In genomic region chr2:25480541-25480940, GRCm38 (mm10) we compare ENCODE assay signal across 34 mouse cellular contexts. TPM values are rescaled to one million over a fixed set of nuclear protein-coding genes. Genes with fewer than 3 reads are reported as not detected.
DNase-seq lines count a peak whose midpoint lies in the region; ATAC-seq and TF ChIP-seq lines count a peak whose summit lies in the region.
"Had no signal": no experiment of that assay in that cellular context is flagged by ENCODE, and none has a peak within 500 bp of the region (broad histone marks: within the 10 kb centered on the region; RNA-seq: fewer than 3 reads in every experiment).

No protein-coding gene starts in this region.

- no peak overlapping the region for H3K4me2 ChIP-seq in limb, embryonic 15.5 days
- no peak overlapping the region for H3K4me2 ChIP-seq in stomach, postnatal 0 days (replicated peaks; ENCODE audit: low read depth)
- H3K4me2 ChIP-seq: embryonic facial prominence, embryonic 13.5 days; forebrain, embryonic 12.5 days; forebrain, embryonic 15.5 days; heart, embryonic 13.5 days; hindbrain, embryonic 12.5 days; hindbrain, embryonic 15.5 days had no signal

- TF ChIP-seq EP300 in MEL (IDR thresholded peaks at IDR 0.05; ENCODE audit: low read depth in 1 of 2, low read length in 2 of 2), result no peak
- no peak for TF ChIP-seq EP300 in stomach, postnatal 0 days (optimal IDR thresholded peaks at IDR 0.05)

- WGBS in limb, embryonic 15.5 days, result 85% methylated on average over 1 of the region's 1 CpGs
- WGBS in limb, embryonic 10.5 days, result 97% methylated on average over 1 of the region's 1 CpGs
- WGBS in stomach, postnatal 0 days, result 83% methylated on average over 1 of the region's 1 CpGs
- 93% methylated on average over 1 of the region's 1 CpGs for WGBS in cerebellum, adult 2 months

- no peak for TF ChIP-seq POLR2A in MEL (IDR thresholded peaks at IDR 0.05; ENCODE audit: control insufficient read depth in 1 of 2, insufficient read depth in 1 of 2, low read depth in 1 of 2, low read length in 2 of 2, poor library complexity in 1 of 2)
- TF ChIP-seq POLR2A in cerebellum, adult 2 months (IDR thresholded peaks at IDR 0.05; ENCODE audit: borderline replicate concordance, insufficient read depth, low read length), result no peak

- TF ChIP-seq CTCF in MEL (IDR thresholded peaks at IDR 0.05 in 2 of 3, conservative IDR thresholded peaks at IDR 0.05 in 1 of 3; ENCODE audit: control insufficient read depth in 1 of 3, insufficient read depth in 1 of 3, low read depth in 2 of 3, low read length in 3 of 3, poor library complexity in 1 of 3, severe bottlenecking in 1 of 3), result no peak
- no peak for TF ChIP-seq CTCF in stomach, postnatal 0 days (IDR thresholded peaks at IDR 0.05; ENCODE audit: low read depth)
- no peak for TF ChIP-seq CTCF in cerebellum, adult 2 months (IDR thresholded peaks at IDR 0.05; ENCODE audit: borderline replicate concordance, insufficient read depth, low read depth, low read length)

- no peaks in the 10 kb centered on the region for H3K4me1 ChIP-seq in limb, embryonic 15.5 days
- 0 out of 2 replicates have a peak, but pooled peaks cover 7% of the 10 kb centered on the region for H3K4me1 ChIP-seq in limb, embryonic 10.5 days
- H3K4me1 ChIP-seq in MEL (ENCODE audit: control insufficient read depth in 1 of 2, insufficient read depth in 2 of 2, low read length in 2 of 2), result no peaks in the 10 kb centered on the region
- H3K4me1 ChIP-seq in stomach, postnatal 0 days (replicated peaks; ENCODE audit: control insufficient read depth, insufficient read depth), result peaks cover 2% of the 10 kb centered on the region; the same call in 1 of the 2 replicates
- H3K4me1 ChIP-seq in cerebellum, adult 2 months (ENCODE audit: control insufficient read depth, insufficient read depth, low read length), result peaks cover 58% of the 10 kb centered on the region
- H3K4me1 ChIP-seq: embryonic facial prominence, embryonic 10.5 days; embryonic facial prominence, embryonic 13.5 days; forebrain, embryonic 12.5 days; forebrain, embryonic 15.5 days; heart, embryonic 10.5 days; heart, embryonic 13.5 days; hindbrain, embryonic 12.5 days; hindbrain, embryonic 15.5 days had no signal

- no peak for DNase-seq in limb, embryonic 10.5 days (ENCODE audit: low spot score)
- DNase-seq in MEL (ENCODE audit: low read depth, low spot score), result peak; percentile 27
- DNase-seq in stomach, postnatal 0 days (ENCODE audit: low spot score), result no peak
- DNase-seq in urinary bladder, adult 2 months (ENCODE audit: low spot score), result no peak
- no peak for DNase-seq in cerebellum, adult 2 months
- no peak for DNase-seq in spleen, postnatal 14 days (ENCODE audit: low spot score in 2 of 2)
- DNase-seq: adrenal gland, adult 8-10 months; adrenal gland, postnatal 25 days; B cell, adult 2 months; cerebellum, adult 11-12 months; cerebellum, adult 9-10 months; cerebellum, postnatal 25 days; embryo, embryonic 11 days; gastrocnemius, postnatal 25 days; heart, adult 2 months; heart, postnatal 14 days; heart, postnatal 4 days had no signal

- H3K4me3 ChIP-seq in limb, embryonic 15.5 days, result no peak overlapping the region
- no peak overlapping the region for H3K4me3 ChIP-seq in limb, embryonic 10.5 days
- no peak overlapping the region for H3K4me3 ChIP-seq in MEL (ENCODE audit: control insufficient read depth in 1 of 2, insufficient read depth in 1 of 2, low read depth in 2 of 2, low read length in 2 of 2)
- no peak overlapping the region for H3K4me3 ChIP-seq in stomach, postnatal 0 days (ENCODE audit: low read depth, low read length)
- H3K4me3 ChIP-seq in cerebellum, adult 2 months (replicated peaks; ENCODE audit: insufficient read depth, low read depth, low read length), result no peak overlapping the region
- H3K4me3 ChIP-seq: embryonic facial prominence, embryonic 10.5 days; embryonic facial prominence, embryonic 13.5 days; erythroblast, embryonic 14.5 days; forebrain, embryonic 12.5 days; forebrain, embryonic 15.5 days; heart, adult 2 months; heart, embryonic 10.5 days; heart, embryonic 13.5 days; hindbrain, embryonic 12.5 days; hindbrain, embryonic 15.5 days had no signal

- no peak overlapping the region for H3K9ac ChIP-seq in limb, embryonic 15.5 days
- H3K9ac ChIP-seq in MEL (ENCODE audit: control insufficient read depth, low read depth, low read length, poor library complexity, severe bottlenecking), result no peak overlapping the region
- no peak overlapping the region for H3K9ac ChIP-seq in stomach, postnatal 0 days (ENCODE audit: low read length)
- H3K9ac ChIP-seq: embryonic facial prominence, embryonic 13.5 days; forebrain, embryonic 12.5 days; forebrain, embryonic 15.5 days; heart, embryonic 13.5 days; hindbrain, embryonic 12.5 days; hindbrain, embryonic 15.5 days had no signal

- H3K27me3 ChIP-seq in limb, embryonic 15.5 days, result no peaks in the 10 kb centered on the region
- H3K27me3 ChIP-seq in limb, embryonic 10.5 days (ENCODE audit: low read depth, poor library complexity, severe bottlenecking), result no peaks in the 10 kb centered on the region
- H3K27me3 ChIP-seq in MEL (ENCODE audit: control insufficient read depth in 1 of 2, insufficient read depth in 2 of 2, low read length in 2 of 2), result no peaks in the 10 kb centered on the region; a peak in 1 of 4 replicates
- no peaks in the 10 kb centered on the region for H3K27me3 ChIP-seq in stomach, postnatal 0 days (ENCODE audit: control insufficient read depth, insufficient read depth, low read length)
- H3K27me3 ChIP-seq in cerebellum, adult 2 months (ENCODE audit: control insufficient read depth, insufficient read depth, low read length), result no peaks in the 10 kb centered on the region
- H3K27me3 ChIP-seq: embryonic facial prominence, embryonic 13.5 days; forebrain, embryonic 15.5 days; hindbrain, embryonic 15.5 days had no signal

- H3K79me2 ChIP-seq in MEL (ENCODE audit: control insufficient read depth, insufficient read depth, low read length, poor library complexity), result no peaks in the 10 kb centered on the region

- peak overlapping the region; percentile 48; the same call in 1 of the 2 replicates for H3K27ac ChIP-seq in limb, embryonic 15.5 days
- no peak overlapping the region for H3K27ac ChIP-seq in limb, embryonic 10.5 days
- no peak overlapping the region for H3K27ac ChIP-seq in MEL (ENCODE audit: control insufficient read depth, low read depth, low read length)
- peak overlapping the region; percentile 84 for H3K27ac ChIP-seq in stomach, postnatal 0 days (replicated peaks)
- no peak overlapping the region for H3K27ac ChIP-seq in cerebellum, adult 2 months (ENCODE audit: insufficient read depth, low read length)
- H3K27ac ChIP-seq: embryonic facial prominence, embryonic 10.5 days; embryonic facial prominence, embryonic 13.5 days; forebrain, embryonic 12.5 days; forebrain, embryonic 15.5 days; heart, adult 2 months; heart, embryonic 10.5 days; heart, embryonic 13.5 days; hindbrain, embryonic 12.5 days; hindbrain, embryonic 15.5 days had no signal

- no peak for ATAC-seq in limb, embryonic 15.5 days (ENCODE audit: insufficient number of reproducible peaks, low FRiP score, low TSS enrichment, low read depth)
- ATAC-seq in megakaryocyte progenitor cell, adult 5-6 weeks (replicated peaks; ENCODE audit: poor library complexity), result peak; percentile 60
- ATAC-seq in stomach, postnatal 0 days (ENCODE audit: low FRiP score, low TSS enrichment), result no peak
- ATAC-seq: forebrain, embryonic 15.5 days had no signal

- TF ChIP-seq RAD21 in MEL (IDR thresholded peaks at IDR 0.05; ENCODE audit: low read depth, low read length), result no peak

- H3K9me3 ChIP-seq in limb, embryonic 15.5 days, result no peaks in the 10 kb centered on the region
- no peaks in the 10 kb centered on the region for H3K9me3 ChIP-seq in limb, embryonic 10.5 days (replicated peaks)
- H3K9me3 ChIP-seq in MEL (replicated peaks; ENCODE audit: insufficient read depth, low read length), result no peaks in the 10 kb centered on the region
- H3K9me3 ChIP-seq in stomach, postnatal 0 days (ENCODE audit: control insufficient read depth, low read length), result no peaks in the 10 kb centered on the region
- H3K9me3 ChIP-seq: embryonic facial prominence, embryonic 10.5 days; embryonic facial prominence, embryonic 13.5 days; forebrain, embryonic 12.5 days; forebrain, embryonic 15.5 days; G1E; heart, embryonic 10.5 days; heart, embryonic 13.5 days; hindbrain, embryonic 12.5 days; hindbrain, embryonic 15.5 days had no signal

- H3K36me3 ChIP-seq in limb, embryonic 15.5 days, result no peaks in the 10 kb centered on the region
- H3K36me3 ChIP-seq in limb, embryonic 10.5 days, result no peaks in the 10 kb centered on the region
- no peaks in the 10 kb centered on the region for H3K36me3 ChIP-seq in MEL (ENCODE audit: control insufficient read depth in 1 of 2, insufficient read depth in 2 of 2, low read length in 2 of 2)
- H3K36me3 ChIP-seq in stomach, postnatal 0 days (ENCODE audit: control insufficient read depth, insufficient read depth, low read length), result no peaks in the 10 kb centered on the region
- H3K36me3 ChIP-seq: embryonic facial prominence, embryonic 10.5 days; embryonic facial prominence, embryonic 13.5 days; forebrain, embryonic 12.5 days; forebrain, embryonic 15.5 days; G1E; heart, embryonic 10.5 days; heart, embryonic 13.5 days; hindbrain, embryonic 12.5 days; hindbrain, embryonic 15.5 days had no signal

RNA-seq across cellular contexts. Expression of gene Ptgds, which starts 10.7 kb away (rescaled TPM):
- 4.1 and 9.1 TPM in 2 replicates for polyA plus RNA-seq in limb, embryonic 15.5 days (2015; fragmentation: Nextera tagmentation; extraction: Ambion mirVana)
- not detected in 2 replicates for polyA plus RNA-seq in limb, embryonic 10.5 days (2016; fragmentation: Nextera tagmentation; extraction: Ambion mirVana)
- total RNA-seq in MEL (2012; rRNA removed), result not detected in 2 replicates
- not detected for polyA plus RNA-seq in MEL (2012; ENCODE audit: insufficient read depth in 1 of 2, insufficient read length in 2 of 2, low read depth in 1 of 2, low replicate concordance in 2 of 2, missing spikeins in 1 of 2)
- total RNA-seq in megakaryocyte progenitor cell, adult 5-6 weeks (2015), result 0.42 TPM in 1 of 2 replicates, not detected in the other
- total RNA-seq in megakaryocyte progenitor cell, adult 5-6 weeks (2017), result not detected in 2 replicates
- polyA plus RNA-seq in stomach, postnatal 0 days (2015; fragmentation: Nextera tagmentation; extraction: Ambion mirVana), result 4.7 and 5.2 TPM in 2 replicates
- 0.38 and 0.74 TPM in 2 replicates for polyA plus RNA-seq in urinary bladder, adult 2 months (2012; rRNA removed)
- 2,130 and 2,485 TPM in 2 replicates for polyA plus RNA-seq in cerebellum, adult 2 months (2012; rRNA removed)
- total RNA-seq: gastrocnemius, adult 8-10 months; gastrocnemius, postnatal 25 days had no signal
- polyA plus RNA-seq: embryonic facial prominence, embryonic 10.5 days; erythroblast, embryonic 14.5 days; G1E had no signal

RNA-seq across cellular contexts. Expression of gene Lcn12, which starts 13.2 kb away (rescaled TPM):
- polyA plus RNA-seq in limb, embryonic 15.5 days (2015; fragmentation: Nextera tagmentation; extraction: Ambion mirVana), result not detected in 2 replicates
- not detected in 2 replicates for polyA plus RNA-seq in limb, embryonic 10.5 days (2016; fragmentation: Nextera tagmentation; extraction: Ambion mirVana)
- not detected in 2 replicates for total RNA-seq in MEL (2012; rRNA removed)
- polyA plus RNA-seq in MEL (2012; ENCODE audit: insufficient read depth in 1 of 2, insufficient read length in 2 of 2, low read depth in 1 of 2, low replicate concordance in 2 of 2, missing spikeins in 1 of 2), result not detected
- 0.27 TPM in 1 of 2 replicates, not detected in the other for total RNA-seq in megakaryocyte progenitor cell, adult 5-6 weeks (2015)
- not detected in 2 replicates for total RNA-seq in megakaryocyte progenitor cell, adult 5-6 weeks (2017)
- polyA plus RNA-seq in stomach, postnatal 0 days (2015; fragmentation: Nextera tagmentation; extraction: Ambion mirVana), result not detected in 2 replicates
- polyA plus RNA-seq in urinary bladder, adult 2 months (2012; rRNA removed), result not detected in 2 replicates
- not detected in 2 replicates for polyA plus RNA-seq in cerebellum, adult 2 months (2012; rRNA removed)
- total RNA-seq: adrenal gland, adult 8-10 months; adrenal gland, postnatal 25 days; CH12.LX; G1E; gastrocnemius, adult 8-10 months; gastrocnemius, postnatal 25 days; heart, adult 2 months; heart, postnatal 14 days; heart, postnatal 4 days had no signal
- polyA plus RNA-seq: brain, embryonic 14.5 days; cortical plate, adult 2 months; embryonic facial prominence, embryonic 10.5 days; embryonic facial prominence, embryonic 13.5 days; erythroblast, embryonic 14.5 days; forebrain, embryonic 12.5 days; forebrain, embryonic 15.5 days; G1E; heart, adult 2 months; heart, embryonic 10.5 days; heart, embryonic 13.5 days; heart, embryonic 16.5 days; hindbrain, embryonic 12.5 days; hindbrain, embryonic 15.5 days had no signal

RNA-seq across cellular contexts. Expression of gene Paxx, which starts 19.6 kb away (rescaled TPM):
- 49.9 and 56.9 TPM in 2 replicates for polyA plus RNA-seq in limb, embryonic 15.5 days (2015; fragmentation: Nextera tagmentation; extraction: Ambion mirVana)
- 10.0 and 14.6 TPM in 2 replicates for polyA plus RNA-seq in limb, embryonic 10.5 days (2016; fragmentation: Nextera tagmentation; extraction: Ambion mirVana)
- 13.2 and 18.5 TPM in 2 replicates for total RNA-seq in MEL (2012; rRNA removed)
- 10 to 100 TPM in 1 of 2 experiments, not detected in 1; 22.1 TPM for polyA plus RNA-seq in MEL (2012; ENCODE audit: insufficient read depth in 1 of 2, insufficient read length in 2 of 2, low read depth in 1 of 2, low replicate concordance in 2 of 2, missing spikeins in 1 of 2)
- 32.8 and 40.9 TPM in 2 replicates for total RNA-seq in megakaryocyte progenitor cell, adult 5-6 weeks (2015)
- total RNA-seq in megakaryocyte progenitor cell, adult 5-6 weeks (2017), result 15.3 and 21.3 TPM in 2 replicates
- 51.7 and 59.7 TPM in 2 replicates for polyA plus RNA-seq in stomach, postnatal 0 days (2015; fragmentation: Nextera tagmentation; extraction: Ambion mirVana)
- polyA plus RNA-seq in urinary bladder, adult 2 months (2012; rRNA removed), result 50.8 and 61.1 TPM in 2 replicates
- 196 and 230 TPM in 2 replicates for polyA plus RNA-seq in cerebellum, adult 2 months (2012; rRNA removed)

RNA-seq across cellular contexts. Expression of gene Fbxw5, which starts 20.0 kb away (rescaled TPM):
- 73.0 and 81.4 TPM in 2 replicates for polyA plus RNA-seq in limb, embryonic 15.5 days (2015; fragmentation: Nextera tagmentation; extraction: Ambion mirVana)
- polyA plus RNA-seq in limb, embryonic 10.5 days (2016; fragmentation: Nextera tagmentation; extraction: Ambion mirVana), result 83.6 and 94.6 TPM in 2 replicates
- 27.5 and 29.2 TPM in 2 replicates for total RNA-seq in MEL (2012; rRNA removed)
- 10 to 100 TPM in 1 of 2 experiments, not detected in 1; 65.6 TPM for polyA plus RNA-seq in MEL (2012; ENCODE audit: insufficient read depth in 1 of 2, insufficient read length in 2 of 2, low read depth in 1 of 2, low replicate concordance in 2 of 2, missing spikeins in 1 of 2)
- total RNA-seq in megakaryocyte progenitor cell, adult 5-6 weeks (2015), result 27.1 and 27.6 TPM in 2 replicates
- 25.1 and 27.4 TPM in 2 replicates for total RNA-seq in megakaryocyte progenitor cell, adult 5-6 weeks (2017)
- polyA plus RNA-seq in stomach, postnatal 0 days (2015; fragmentation: Nextera tagmentation; extraction: Ambion mirVana), result 39.3 and 47.5 TPM in 2 replicates
- 15.1 and 36.1 TPM in 2 replicates for polyA plus RNA-seq in urinary bladder, adult 2 months (2012; rRNA removed)
- polyA plus RNA-seq in cerebellum, adult 2 months (2012; rRNA removed), result 54.7 and 59.4 TPM in 2 replicates

RNA-seq across cellular contexts. Expression of gene C8g, which starts 21.0 kb away (rescaled TPM):
- polyA plus RNA-seq in limb, embryonic 15.5 days (2015; fragmentation: Nextera tagmentation; extraction: Ambion mirVana), result 4.6 and 5.6 TPM in 2 replicates
- polyA plus RNA-seq in limb, embryonic 10.5 days (2016; fragmentation: Nextera tagmentation; extraction: Ambion mirVana), result 6.1 and 7.0 TPM in 2 replicates
- 1.5 and 2.3 TPM in 2 replicates for total RNA-seq in MEL (2012; rRNA removed)
- 1 to 10 TPM in 1 of 2 experiments, not detected in 1; 5.1 TPM for polyA plus RNA-seq in MEL (2012; ENCODE audit: insufficient read depth in 1 of 2, insufficient read length in 2 of 2, low read depth in 1 of 2, low replicate concordance in 2 of 2, missing spikeins in 1 of 2)
- total RNA-seq in megakaryocyte progenitor cell, adult 5-6 weeks (2015), result 2.6 and 5.6 TPM in 2 replicates
- 0.81 and 3.8 TPM in 2 replicates for total RNA-seq in megakaryocyte progenitor cell, adult 5-6 weeks (2017)
- 2.8 and 3.8 TPM in 2 replicates for polyA plus RNA-seq in stomach, postnatal 0 days (2015; fragmentation: Nextera tagmentation; extraction: Ambion mirVana)
- polyA plus RNA-seq in urinary bladder, adult 2 months (2012; rRNA removed), result 2.3 and 2.4 TPM in 2 replicates
- 3.6 and 4.2 TPM in 2 replicates for polyA plus RNA-seq in cerebellum, adult 2 months (2012; rRNA removed)
- polyA plus RNA-seq: erythroblast, embryonic 14.5 days had no signal

Comparison
In these comparisons a context has a peak if more than half of its experiments do, and no peak if none do; other contexts are left out.
1. H3K27ac ChIP-seq: peak in limb, embryonic 15.5 days (single experiment) and stomach, postnatal 0 days (single experiment); none in limb, embryonic 10.5 days (single experiment), MEL (single experiment) and cerebellum, adult 2 months (single experiment).
2. RNA of gene Ptgds, which starts 10.7 kb away (polyA plus RNA-seq): 2,130 to 2,485 TPM in cerebellum, adult 2 months; 4.7 to 5.2 TPM in stomach, postnatal 0 days, 4.1 to 9.1 TPM in limb, embryonic 15.5 days, 0.38 to 0.74 TPM in urinary bladder, adult 2 months, not detected in limb, embryonic 10.5 days and not detected in MEL; every median in the first group is over 100 times any median in the second.